Mouse (Mus musculus) small intestine, adult 2 months (tissue): ENCODE data around the gene P3h2.

Source experiments
- CTCF ChIP-seq: fragments of 200-500 bp; IDR thresholded peaks from 2 replicates; pipeline ENCODE4 v1.5.1; 2012; ENCODE audit warnings: low read depth, mild to moderate bottlenecking, control low read depth, inconsistent platforms, low read length, moderate library complexity, mixed read lengths; ENCODE audit not compliant: insufficient replicate concordance, insufficient read length; ENCODE audit errors: extremely low read depth
- POLR2A ChIP-seq: fragments of 200-500 bp; IDR thresholded peaks from 2 replicates; pipeline ENCODE4 v1.6.1; 2012; ENCODE audit warnings: low read depth, mild to moderate bottlenecking, control low read depth, inconsistent platforms, low read length, moderate library complexity

GRCm38 (mm10) chr16:25960345-25960744 is 145.2 kb downstream of the P3h2 start:
- TF ChIP-seq POLR2A: no peak
- TF ChIP-seq CTCF: no peak
